Comparison of ENCODE assay signal across 18 mouse cellular contexts in the genomic region with DNA sequence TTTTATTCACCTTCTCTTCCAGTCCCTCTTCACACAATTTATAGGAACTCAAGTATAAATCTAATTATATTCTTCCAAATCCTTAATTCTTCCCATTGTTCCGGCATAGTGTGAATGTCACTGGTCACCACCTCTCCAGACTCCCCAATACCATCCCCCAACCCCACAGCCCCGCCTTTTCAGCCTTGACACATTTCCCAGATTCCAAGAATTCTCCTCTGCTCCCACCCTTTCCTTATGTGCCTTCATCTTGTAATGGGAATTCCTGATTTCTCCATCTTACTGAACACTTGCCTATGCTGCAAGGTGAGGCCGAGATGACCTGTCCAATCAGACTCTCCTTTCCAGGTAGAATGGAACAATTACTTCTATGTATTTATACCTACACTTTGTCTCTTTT. TPM values are rescaled to one million over a fixed set of nuclear protein-coding genes. Genes with fewer than 3 reads are reported as not detected.
"Had no signal": no experiment of that assay in that cellular context is flagged by ENCODE, and none has a peak within 500 bp of the region (broad histone marks: within the 10 kb centered on the region; RNA-seq: fewer than 3 reads in every experiment).

No protein-coding gene starts in this region.

- DNase-seq: lung, adult 18-20 months; lung, embryonic 14.5 days; lung, postnatal 10 days; lung, postnatal 4 days; midbrain, embryonic 14.5 days; right cerebral cortex, postnatal 14 days; thymus, adult 2 months; thymus, postnatal 25 days; thymus, postnatal 4 days had no signal

- H3K9me3 ChIP-seq: midbrain, embryonic 10.5 days; midbrain, embryonic 12.5 days; neural tube, embryonic 13.5 days; neural tube, embryonic 15.5 days; stomach, embryonic 15.5 days had no signal

- ATAC-seq: midbrain, embryonic 16.5 days had no signal

- H3K27ac ChIP-seq: midbrain, embryonic 10.5 days; midbrain, embryonic 12.5 days; neural tube, embryonic 13.5 days; neural tube, embryonic 15.5 days; stomach, embryonic 15.5 days; stomach, postnatal 0 days had no signal

- H3K27me3 ChIP-seq: midbrain, embryonic 12.5 days; neural tube, embryonic 13.5 days; neural tube, embryonic 15.5 days; stomach, embryonic 15.5 days had no signal

- H3K4me1 ChIP-seq: neural tube, embryonic 13.5 days; neural tube, embryonic 15.5 days; stomach, embryonic 15.5 days had no signal

- H3K9ac ChIP-seq: lung, embryonic 14.5 days; midbrain, embryonic 12.5 days; neural tube, embryonic 13.5 days; neural tube, embryonic 15.5 days; stomach, embryonic 15.5 days had no signal

- H3K36me3 ChIP-seq: midbrain, embryonic 10.5 days; midbrain, embryonic 12.5 days; neural tube, embryonic 13.5 days; neural tube, embryonic 15.5 days; stomach, embryonic 15.5 days had no signal

- H3K4me3 ChIP-seq: midbrain, embryonic 10.5 days; midbrain, embryonic 12.5 days; myocyte; neural tube, embryonic 13.5 days; neural tube, embryonic 15.5 days; stomach, embryonic 15.5 days had no signal

- H3K4me2 ChIP-seq: lung, embryonic 14.5 days; midbrain, embryonic 12.5 days; neural tube, embryonic 13.5 days; neural tube, embryonic 15.5 days; stomach, embryonic 15.5 days had no signal

RNA-seq across cellular contexts. Expression of a gene that starts 17.1 kb away (rescaled TPM):
- total RNA-seq: megakaryocyte-erythroid progenitor cell, adult 5-6 weeks had no signal
- polyA plus RNA-seq: midbrain, embryonic 14.5 days; neural tube, embryonic 13.5 days had no signal
